Mouse (Mus musculus) neural tube, embryonic 11.5 days (tissue): ENCODE results near the gene Olfr1116. TPM values are rescaled to one million over a fixed set of nuclear protein-coding genes. Genes with fewer than 3 reads are reported as not detected.
"Not testable (repeated sequence)": the region's sequence is repeated elsewhere in the genome, so short reads cannot be mapped to it uniquely, and the experiment has no call there.

ENCODE experiments used
- ATAC-seq: fragments of 200-750 bp; cut with Nextera tagmentation; 2 replicates; pipeline ENCODE4 v1.8.0; 2017; ENCODE audit warnings: moderate number of reproducible peaks, mild to moderate bottlenecking, moderate TSS enrichment, moderate library complexity; ENCODE audit not compliant: insufficient read depth, low FRiP score, low TSS enrichment
- DNase-seq: peaks from one replicate; pipeline ENCODE4 v3.0.0-alpha.2; 2015; ENCODE audit warnings: low spot score
- H3K27ac ChIP-seq: fragments of 300-500 bp; sonication (generic); 2 replicates; pipeline ENCODE4 v1.5.1; 2014; ENCODE audit warnings: low read depth, mild to moderate bottlenecking, low read length
- H3K27me3 ChIP-seq: fragments of 300-500 bp; sonication (generic); 2 replicates; pipeline ENCODE4 v1.6.1; 2014; ENCODE audit warnings: mild to moderate bottlenecking, low read length, mixed read lengths; ENCODE audit not compliant: control insufficient read depth, insufficient read depth
- H3K36me3 ChIP-seq: fragments of 300-500 bp; sonication (generic); 2 replicates; pipeline ENCODE4 v1.6.1; 2014; ENCODE audit warnings: mild to moderate bottlenecking, low read length, moderate library complexity, mixed read lengths; ENCODE audit not compliant: control insufficient read depth, insufficient read depth
- H3K4me1 ChIP-seq: fragments of 300-500 bp; sonication (generic); 2 replicates; pipeline ENCODE4 v1.6.1; 2014; ENCODE audit warnings: low read length, mixed read lengths; ENCODE audit not compliant: control insufficient read depth, insufficient read depth
- H3K4me2 ChIP-seq: fragments of 300-500 bp; sonication (generic); 2 replicates; pipeline ENCODE4 v1.6.1; 2014; ENCODE audit warnings: low read depth, mild to moderate bottlenecking, moderate library complexity
- H3K4me3 ChIP-seq: fragments of 300-500 bp; sonication (generic); 2 replicates; pipeline ENCODE4 v1.5.1; 2014; ENCODE audit warnings: low read depth, low read length
- H3K9ac ChIP-seq: fragments of 300-500 bp; sonication (generic); 2 replicates; pipeline ENCODE4 v1.6.1; 2014; ENCODE audit warnings: mild to moderate bottlenecking, low read length
- H3K9me3 ChIP-seq: fragments of 300-500 bp; sonication (generic); 2 replicates; pipeline ENCODE4 v1.6.1; 2016; ENCODE audit warnings: low read length; ENCODE audit not compliant: control insufficient read depth
- WGBS: fragments of 180-500 bp; shearing (Covaris S2); extraction: QIAGEN DNeasy Blood & Tissue Kit; methylation state at CpG from one replicate; pipeline ENCODE4 v1.1.7; 2014; 5-methylcytosine and 5-hydroxymethylcytosine counted together
- microRNA-seq: library from miRNA; unstranded; fragments of <30 nt; microRNA quantifications from one replicate; pipeline ENCODE4, GENCODE M21; 2016
- polyA plus RNA-seq: library from polyadenylated mRNA; unstranded; fragments of >200 nt; fragmentation: Nextera tagmentation; extraction: Ambion mirVana; gene quantifications from 2 replicates; pipeline ENCODE4 v1.2.1, GENCODE M21; 2014

The Olfr1116 gene
- not detected in 2 replicates for polyA plus RNA-seq

DNA sequence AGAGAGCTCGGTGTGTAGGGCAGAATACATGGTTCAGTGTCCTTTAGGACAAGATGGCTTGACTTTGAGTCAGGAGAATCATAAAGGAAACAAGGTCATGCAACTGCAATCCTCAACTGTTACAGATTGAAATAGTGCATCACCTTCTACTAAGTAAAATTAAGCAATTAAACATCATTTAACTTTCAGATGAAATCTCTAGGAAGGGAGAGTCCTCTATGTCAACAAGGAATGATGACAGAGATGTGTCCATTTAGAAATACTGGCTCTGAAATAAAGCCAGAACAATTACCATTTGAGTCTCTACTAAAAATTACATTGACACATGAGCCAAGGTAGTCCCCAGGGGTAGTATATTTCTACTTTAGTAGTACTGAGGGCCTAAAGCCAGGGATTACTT is at the start of gene Olfr1116:
Gene Olfr1116 (plus strand): TSS at position 301 of the 400 bp plus-strand sequence.
- no peak within 1 kb of the TSS for H3K27ac ChIP-seq
- H3K4me1 ChIP-seq, result no peaks in the 10 kb centered on the region
- H3K27me3 ChIP-seq, result no peaks in the 10 kb centered on the region
- no peaks in the 10 kb centered on the region for H3K9me3 ChIP-seq
- WGBS, result 100% methylated on average over 1 of the region's 1 CpGs
- no peak within 1 kb of the TSS for H3K4me2 ChIP-seq
- DNase-seq (no peak), ATAC-seq (no peak)
- H3K4me3 ChIP-seq, result no peak within 1 kb of the TSS
- H3K9ac ChIP-seq, result no peak within 1 kb of the TSS
- H3K36me3 ChIP-seq, result no peaks in the 10 kb centered on the region

DNA sequence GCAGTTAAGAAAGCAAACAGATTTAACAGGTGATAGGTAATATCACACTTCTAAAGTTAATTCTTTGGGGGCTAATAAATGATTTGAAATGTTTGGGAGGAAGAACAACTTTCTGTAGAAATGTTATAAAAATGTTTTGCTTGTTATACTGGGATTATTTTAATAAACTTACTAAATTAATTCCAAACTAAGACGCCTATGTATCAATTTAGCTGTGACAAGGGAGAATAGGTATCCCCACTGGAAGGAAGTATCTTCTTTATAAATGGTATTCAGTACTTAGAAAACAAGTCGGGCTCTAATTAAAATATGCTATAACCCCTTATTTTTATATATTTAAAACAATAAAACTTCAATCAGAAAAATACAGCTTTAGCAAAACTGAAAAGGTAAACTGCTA is 19.6 kb upstream of the Olfr1116 start, which contains the start of gene Olfr1115:
Gene Olfr1115 (plus strand): TSS at position 301 of the 400 bp plus-strand sequence.
- Histone ChIP-seq H3K9ac (no peak within 1 kb of the TSS), H3K4me1 (no peaks in the 10 kb centered on the region), H3K27ac (no peak within 1 kb of the TSS), H3K36me3 (no peaks in the 10 kb centered on the region), H3K9me3 (no peaks in the 10 kb centered on the region), H3K4me3 (no peak within 1 kb of the TSS), H3K27me3 (no peaks in the 10 kb centered on the region), H3K4me2 (no peak within 1 kb of the TSS)
- ATAC-seq (no peak), DNase-seq (no peak)
- 90% methylated on average over 2 of the region's 2 CpGs for WGBS

DNA sequence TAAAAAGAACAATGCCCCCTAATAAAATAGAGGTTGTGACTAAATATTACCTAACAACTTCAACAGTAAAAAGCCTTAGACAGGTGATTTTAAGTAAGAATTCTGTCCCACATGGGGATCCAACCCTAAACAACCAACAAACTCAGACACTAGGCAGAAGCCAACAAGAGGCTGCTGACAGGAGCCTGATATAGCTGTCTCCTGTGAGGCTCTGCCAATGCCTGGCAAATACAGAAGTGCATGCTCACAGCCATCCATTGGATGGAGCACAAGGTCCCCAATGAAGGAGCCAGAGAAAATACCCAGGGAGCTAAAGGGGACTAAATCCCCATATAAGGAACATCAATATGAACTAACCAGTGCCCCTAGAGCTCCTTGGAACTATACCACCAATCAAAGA is 26.6 kb downstream of the Olfr1116 start:
- H3K27me3 ChIP-seq, H3K9ac ChIP-seq, H3K4me1 ChIP-seq, H3K9me3 ChIP-seq, H3K27ac ChIP-seq, H3K4me2 ChIP-seq, H3K36me3 ChIP-seq, ATAC-seq, DNase-seq, H3K4me3 ChIP-seq: not testable (repeated sequence)

DNA sequence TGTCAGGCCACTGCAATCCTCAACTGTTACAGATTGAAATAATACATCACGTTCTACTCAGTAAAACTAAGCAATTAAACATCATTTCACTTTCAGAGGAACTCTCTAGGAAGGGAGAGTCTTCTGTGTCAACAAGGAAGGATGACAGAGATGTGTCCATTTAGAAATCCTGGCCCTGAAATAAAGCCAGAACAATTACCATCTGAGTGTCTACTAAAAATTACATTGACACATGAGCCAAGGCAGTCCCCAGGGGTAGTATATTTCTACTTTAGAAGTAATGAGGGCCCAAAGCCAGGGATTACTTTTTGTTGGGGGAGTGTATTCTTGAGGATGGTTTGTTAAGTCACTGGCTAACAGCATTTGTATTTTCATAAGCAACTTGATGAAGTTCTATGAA is 39.9 kb downstream of the Olfr1116 start, which contains the start of gene Olfr1118:
Gene Olfr1118 (plus strand): TSS at position 301 of the 400 bp plus-strand sequence.
- Histone ChIP-seq H3K9me3 (no peaks in the 10 kb centered on the region), H3K27me3 (no peaks in the 10 kb centered on the region), H3K9ac (no peak within 1 kb of the TSS), H3K27ac (no peak within 1 kb of the TSS), H3K36me3 (no peaks in the 10 kb centered on the region), H3K4me1 (no peaks in the 10 kb centered on the region), H3K4me2 (no peak within 1 kb of the TSS), H3K4me3 (no peak within 1 kb of the TSS)
- 69% methylated on average over 1 of the region's 1 CpGs for WGBS
- no peak for ATAC-seq
- DNase-seq, result no peak

Small RNAs within 50 kb of the gene (microRNA-seq; reads per million reads assigned to microRNA genes)
- gene Gm27438, result not detected

Other genes starting within 250 kb of the Olfr1116 start
- not detected in 2 replicates for gene Olfr1104, start 240.5 kb upstream of the Olfr1116 start, polyA plus RNA-seq
- gene Olfr1105, start 231.0 kb upstream of the Olfr1116 start, polyA plus RNA-seq, result not detected in 2 replicates
- not detected in 2 replicates for gene Olfr1106, start 215.3 kb upstream of the Olfr1116 start, polyA plus RNA-seq
- not detected in 2 replicates for gene Olfr1107, start 191.7 kb upstream of the Olfr1116 start, polyA plus RNA-seq
- not detected in 2 replicates for gene Olfr1109, start 171.5 kb upstream of the Olfr1116 start, polyA plus RNA-seq
- not detected in 2 replicates for gene Olfr259, start 153.0 kb upstream of the Olfr1116 start, polyA plus RNA-seq
- gene Olfr1110, start 127.2 kb upstream of the Olfr1116 start, polyA plus RNA-seq, result not detected in 2 replicates
- not detected in 2 replicates for gene Olfr1111, start 114.9 kb upstream of the Olfr1116 start, polyA plus RNA-seq
- not detected in 2 replicates for gene Olfr1112, start 79.7 kb upstream of the Olfr1116 start, polyA plus RNA-seq
- not detected in 2 replicates for gene Olfr1113, start 58.6 kb upstream of the Olfr1116 start, polyA plus RNA-seq
- gene Olfr1115, start 19.5 kb upstream of the Olfr1116 start, polyA plus RNA-seq, result not detected in 2 replicates
- not detected in 2 replicates for gene Olfr1118, start 40.0 kb downstream of the Olfr1116 start, polyA plus RNA-seq
- not detected in 2 replicates for gene Olfr1120, start 87.3 kb downstream of the Olfr1116 start, polyA plus RNA-seq
- not detected in 2 replicates for gene Olfr1121, start 102.4 kb downstream of the Olfr1116 start, polyA plus RNA-seq
- gene Olfr1122, start 118.3 kb downstream of the Olfr1116 start, polyA plus RNA-seq, result not detected in 2 replicates
- not detected in 2 replicates for gene Olfr1123, start 149.1 kb downstream of the Olfr1116 start, polyA plus RNA-seq
- not detected in 2 replicates for gene Olfr1124, start 162.7 kb downstream of the Olfr1116 start, polyA plus RNA-seq
- gene Olfr1126, start 186.4 kb downstream of the Olfr1116 start, polyA plus RNA-seq, result not detected in 2 replicates
- not detected in 2 replicates for gene Pramel7, start 229.6 kb downstream of the Olfr1116 start, polyA plus RNA-seq
- not detected in 2 replicates for gene Pramel6, start 239.0 kb downstream of the Olfr1116 start, polyA plus RNA-seq